Mouse (Mus musculus) heart, postnatal 10 days (tissue): ENCODE measurements at regions not wholly inside any gene's neighbourhood (a gene's known extent, or its start where the extent isn't known, plus 50 kb on each side); places are given as distances from the start of the nearest gene placed in this dataset.
"Not testable (repeated sequence)": the region's sequence is repeated elsewhere in the genome, so short reads cannot be mapped to it uniquely, and the experiment has no call there.

Experiments
- DNase-seq, 2 experiments: peaks; one replicate each; pipeline ENCODE4 v3.0.0; 2021
- intact Hi-C: fragments of 180-260 bp; cut with DNase I; formaldehyde crosslinking; loops from one replicate; pipeline ENCODE4 v1.15.1; 2025

- intact Hi-C loops = no loop called here
- no peak for DNase-seq
Measured at GRCm38 (mm10) chr17:91466822-91467221, 374.0 kb upstream of the Nrxn1 start.

- intact Hi-C loops = no loop called here
- DNase-seq = no peak
Measured at GRCm38 (mm10) chr17:91451711-91452110, 358.8 kb upstream of the Nrxn1 start.

GRCm38 (mm10) chr17:91431780-91432720 lies 339.2 kb upstream of the Nrxn1 start:
- DNase-seq, intact Hi-C loops: not testable (repeated sequence)

- intact Hi-C loops = no loop called here
- no peak for DNase-seq
Measured at GRCm38 (mm10) chr17:91430351-91430750, 337.5 kb upstream of the Nrxn1 start.

GRCm38 (mm10) chr17:91425120-91425519 lies 332.2 kb upstream of the Nrxn1 start:
- intact Hi-C loops = no loop called here
- DNase-seq = no peak

- intact Hi-C loops = no loop called here
- no peak for DNase-seq
Measured at GRCm38 (mm10) chr17:91418582-91418981, 325.7 kb upstream of the Nrxn1 start.

GRCm38 (mm10) chr17:91390969-91391764 lies 298.3 kb upstream of the Nrxn1 start:
- intact Hi-C loops = no loop called here
- DNase-seq = no peak

- intact Hi-C loops = not testable (repeated sequence)
- DNase-seq = peak; percentile 1 to 4
Measured at GRCm38 (mm10) chr17:91389937-91390623, 297.2 kb upstream of the Nrxn1 start.

GRCm38 (mm10) chr17:91388521-91388920 lies 295.6 kb upstream of the Nrxn1 start:
- DNase-seq = no peak
- intact Hi-C loops = no loop called here

GRCm38 (mm10) chr17:91388039-91388438 lies 295.2 kb upstream of the Nrxn1 start:
- DNase-seq = no peak
- intact Hi-C loops = no loop called here

- intact Hi-C loops = no loop called here
- no peak for DNase-seq
Measured at GRCm38 (mm10) chr17:91385949-91386348, 293.1 kb upstream of the Nrxn1 start.

GRCm38 (mm10) chr17:91368156-91368555 lies 275.3 kb upstream of the Nrxn1 start:
- no peak for DNase-seq
- intact Hi-C loops = no loop called here

GRCm38 (mm10) chr17:91361261-91361660 lies 268.4 kb upstream of the Nrxn1 start:
- intact Hi-C loops = no loop called here
- DNase-seq = no peak

- no peak for DNase-seq
- intact Hi-C loops = no loop called here
Measured at GRCm38 (mm10) chr17:91352107-91352506, 259.2 kb upstream of the Nrxn1 start.

- DNase-seq = no peak
- intact Hi-C loops = no loop called here
Measured at GRCm38 (mm10) chr17:91336882-91337281, 244.0 kb upstream of the Nrxn1 start.

GRCm38 (mm10) chr17:91333790-91334189 lies 240.9 kb upstream of the Nrxn1 start:
- DNase-seq = no peak
- intact Hi-C loops = no loop called here

- intact Hi-C loops = no loop called here
- no peak for DNase-seq
Measured at GRCm38 (mm10) chr17:91333202-91333601, 240.3 kb upstream of the Nrxn1 start.

GRCm38 (mm10) chr17:91324377-91324776 lies 231.5 kb upstream of the Nrxn1 start:
- intact Hi-C loops = no loop called here
- DNase-seq = peak; percentile 2 to 21

- no peak for DNase-seq
- intact Hi-C loops = no loop called here
Measured at GRCm38 (mm10) chr17:91286875-91287274, 194.0 kb upstream of the Nrxn1 start.

GRCm38 (mm10) chr17:91274378-91274777 lies 181.5 kb upstream of the Nrxn1 start:
- no peak for DNase-seq
- intact Hi-C loops = no loop called here

GRCm38 (mm10) chr17:91238719-91239118 lies 145.8 kb upstream of the Nrxn1 start:
- intact Hi-C loops = no loop called here
- DNase-seq = no peak
